Mouse (Mus musculus) CD8-positive naive resting alpha-beta T cell, adult 57 days (primary cell): Measurements from ENCODE around the gene 1700011M02Rik. TPM values are rescaled to one million over a fixed set of nuclear protein-coding genes. Genes with fewer than 3 reads are reported as not detected.

Experiments
- total RNA-seq: library from RNA; stranded (reverse); gene quantifications from one replicate; pipeline ENCODE4 v1.2.4, GENCODE M21; 2023

Gene 1700011M02Rik
- not detected for total RNA-seq

GRCm38 (mm10) chrX:102908587-102908986 lies at the start of gene 1700011M02Rik, which contains the start of gene Dmrtc1a:
Gene 1700011M02Rik (plus strand): TSS chrX:102908905.
Gene Dmrtc1a (minus strand): TSS chrX:102908687.

DNA sequence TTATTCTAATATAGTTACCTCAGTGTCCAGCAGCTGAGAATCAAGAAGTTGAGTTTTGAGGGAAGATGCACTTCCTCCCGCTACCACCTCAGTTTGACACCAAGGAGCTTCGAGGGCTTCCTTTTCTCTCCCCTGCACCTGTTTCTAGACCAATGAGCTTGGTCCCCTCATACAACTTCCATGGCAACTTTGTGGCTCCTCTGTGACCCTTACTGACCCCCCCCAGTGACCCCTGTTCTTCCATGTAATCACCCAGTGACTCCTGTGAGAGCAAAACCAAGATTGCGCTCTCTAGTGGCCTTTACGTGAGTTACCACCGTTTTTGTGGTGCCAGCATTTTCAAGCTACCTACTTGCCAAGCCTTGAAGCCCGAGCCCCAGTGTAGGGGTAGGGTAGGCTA lies 40.8 kb upstream of the 1700011M02Rik start, which contains the start of gene 1700031F05Rik:
Gene 1700031F05Rik, minus strand, starts transcription at position 101 of the 400 bp plus-strand sequence.

DNA sequence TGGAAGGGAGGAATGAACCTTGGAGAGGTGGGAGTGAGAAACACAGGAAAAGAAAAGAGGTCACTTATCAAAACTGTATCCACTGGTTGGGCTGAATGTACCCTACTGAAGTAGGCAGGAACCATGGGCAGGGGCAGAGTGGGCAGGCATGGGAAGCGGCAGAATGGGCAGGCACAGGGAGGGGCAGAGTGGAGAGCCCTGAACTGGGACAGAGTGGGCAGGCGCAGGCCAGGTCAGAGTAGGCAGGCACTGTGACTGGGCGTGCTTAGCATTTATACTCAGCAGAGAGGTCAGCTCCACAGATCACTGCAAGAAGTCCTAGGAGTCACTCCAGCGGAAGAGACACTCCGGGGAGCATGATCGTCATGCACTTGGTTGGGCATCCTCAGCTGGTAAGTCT lies 19.4 kb downstream of the 1700011M02Rik start, which contains the start of gene 1700018G05Rik:
Gene 1700018G05Rik, plus strand, starts transcription at position 301 of the 400 bp plus-strand sequence.

Other genes starting within 250 kb of the 1700011M02Rik start
- not detected for gene Gm3880, start 221.9 kb upstream of the 1700011M02Rik start, total RNA-seq
- not detected for gene Gm9112, start 201.3 kb upstream of the 1700011M02Rik start, total RNA-seq
- gene Dmrtc1b, start 201.0 kb upstream of the 1700011M02Rik start, total RNA-seq, result not detected
- not detected for gene Dmrtc1c1, start 105.9 kb upstream of the 1700011M02Rik start, total RNA-seq
- gene Dmrtc1c2, start 54.3 kb upstream of the 1700011M02Rik start, total RNA-seq, result not detected
- not detected for gene 1700031F05Rik, start 40.9 kb upstream of the 1700011M02Rik start, total RNA-seq
- not detected for gene Dmrtc1a, start 218 bp upstream of the 1700011M02Rik start, total RNA-seq
- not detected for gene 1700018G05Rik, start 19.5 kb downstream of the 1700011M02Rik start, total RNA-seq